In the genomic region with DNA sequence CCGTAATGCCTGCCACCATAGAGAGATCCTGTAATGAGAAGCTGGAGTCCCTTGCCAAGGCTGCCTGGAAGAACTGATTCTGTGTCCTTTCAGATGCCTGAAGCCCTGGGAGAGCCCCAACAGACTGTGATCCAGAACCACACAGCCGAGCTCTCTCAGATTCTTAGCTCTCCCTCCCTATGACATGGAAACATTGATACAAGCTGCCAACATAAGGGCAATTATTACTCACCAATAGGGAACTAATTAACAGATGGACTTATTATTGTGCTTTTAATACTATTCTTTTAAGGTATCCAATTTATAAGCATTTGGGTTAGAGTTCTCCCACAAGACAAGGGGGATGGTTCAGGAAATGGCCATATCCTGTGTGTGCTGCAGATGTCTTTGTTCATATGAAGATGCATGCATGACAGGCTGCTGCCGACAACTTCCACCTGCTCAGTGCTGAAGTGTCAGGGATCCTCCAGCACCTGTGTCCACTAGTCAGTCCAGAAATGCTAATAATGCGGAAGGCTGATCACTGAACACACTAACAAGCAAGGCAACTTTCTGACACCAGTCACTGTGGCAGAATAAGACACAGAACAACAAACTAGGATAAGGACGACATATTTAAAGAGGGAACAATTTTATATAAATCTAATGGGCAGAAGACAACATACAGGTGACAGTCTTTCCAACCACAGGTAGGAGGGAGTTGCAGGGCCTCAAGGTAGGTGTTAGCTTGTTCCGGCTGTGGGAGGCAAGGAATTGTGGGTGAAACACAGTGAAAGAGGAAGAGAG, we compare ENCODE assay signal across 13 mouse cellular contexts.
"Had no signal": no experiment of that assay in that cellular context is flagged by ENCODE, and none has a peak within 500 bp of the region (broad histone marks: within the 10 kb centered on the region; RNA-seq: fewer than 3 reads in every experiment).

No protein-coding gene starts in this region.

- H3K4me2 ChIP-seq: kidney, embryonic 15.5 days; limb, embryonic 15.5 days; liver, embryonic 13.5 days; midbrain, embryonic 12.5 days; stomach, embryonic 15.5 days had no signal

- H3K27ac ChIP-seq: kidney, embryonic 15.5 days; limb, embryonic 15.5 days; liver, embryonic 13.5 days; midbrain, embryonic 12.5 days; stomach, embryonic 15.5 days had no signal

- H3K4me1 ChIP-seq: kidney, embryonic 15.5 days; liver, embryonic 13.5 days; midbrain, embryonic 12.5 days; stomach, embryonic 15.5 days had no signal

- H3K4me3 ChIP-seq: kidney, embryonic 15.5 days; limb, embryonic 15.5 days; liver, embryonic 13.5 days; midbrain, embryonic 12.5 days; stomach, embryonic 15.5 days had no signal

- DNase-seq: kidney, adult 2 months; kidney, postnatal 14 days; left cerebral cortex, postnatal 4 days; liver, embryonic 13.5 days; lung, adult 2 months; lung, postnatal 14 days; retina, postnatal 1 day; thymus, postnatal 4 days had no signal

- H3K9me3 ChIP-seq: kidney, embryonic 15.5 days; limb, embryonic 15.5 days; liver, embryonic 13.5 days; midbrain, embryonic 12.5 days; stomach, embryonic 15.5 days had no signal

- ATAC-seq: intestine, embryonic 16.5 days had no signal

- H3K36me3 ChIP-seq: kidney, embryonic 15.5 days; limb, embryonic 15.5 days; liver, embryonic 13.5 days; midbrain, embryonic 12.5 days; stomach, embryonic 15.5 days had no signal

- H3K27me3 ChIP-seq: kidney, embryonic 15.5 days; limb, embryonic 15.5 days; liver, embryonic 13.5 days; midbrain, embryonic 12.5 days; stomach, embryonic 15.5 days had no signal

- H3K9ac ChIP-seq: kidney, embryonic 15.5 days; limb, embryonic 15.5 days; liver, embryonic 13.5 days; midbrain, embryonic 12.5 days; stomach, embryonic 15.5 days had no signal
